Mouse (Mus musculus): Measurements from ENCODE around the gene En2. TPM values are rescaled to one million over a fixed set of nuclear protein-coding genes. Genes with fewer than 3 reads are reported as not detected.

The En2 gene
- polyA plus RNA-seq, 1 experiment, result not detected

GRCm38 (mm10) chr5:28124321-28125230 is 40.9 kb upstream of the En2 start:
- H3K4me3 ChIP-seq (ENCODE audit: insufficient read depth, low read depth, low read length), result no peak overlapping the region
- TF ChIP-seq POLR2A (IDR thresholded peaks at IDR 0.05; ENCODE audit: insufficient read depth, low read depth, low read length), result no peak

DNA sequence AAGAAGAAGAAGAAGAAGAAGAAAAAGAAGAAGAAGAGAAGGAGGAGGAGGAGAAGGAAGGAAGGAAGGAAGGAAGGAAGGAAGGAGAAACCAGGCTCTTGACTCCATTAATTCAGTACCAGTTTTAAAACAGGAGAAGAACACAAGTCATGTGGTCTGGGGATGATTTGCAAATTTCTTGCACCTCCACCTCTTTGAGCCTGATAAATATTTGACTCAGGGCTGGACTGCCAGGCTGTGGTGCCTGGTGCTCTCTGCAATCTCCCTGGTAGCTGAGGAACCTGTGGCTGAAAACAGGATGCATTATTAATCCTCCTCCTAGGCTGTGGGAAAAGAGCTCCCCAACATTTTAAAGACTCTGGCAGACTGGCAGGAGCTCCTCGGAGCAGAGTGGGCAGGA is 36.6 kb upstream of the En2 start:
- TF ChIP-seq CTCF (IDR thresholded peaks at IDR 0.05; ENCODE audit: insufficient read depth, low read depth, low read length) (no peak), POLR2A (IDR thresholded peaks at IDR 0.05; ENCODE audit: insufficient read depth, low read depth, low read length) (no peak)
- 23% methylated on average over 1 of the region's 1 CpGs for WGBS

More at GRCm38 (mm10) chr5:28124321-28125230, 40.9 kb upstream of the En2 start:
- Histone ChIP-seq H3K4me1 (ENCODE audit: control insufficient read depth, insufficient read depth, low read length) (no peaks in the 10 kb centered on the region), H3K27ac (ENCODE audit: insufficient read depth, low read depth, low read length) (no peak overlapping the region)
- 6% methylated on average over 28 of the region's 28 CpGs for WGBS

GRCm38 (mm10) chr5:28132231-28132630 is 33.3 kb upstream of the En2 start:
- 88% methylated on average over 5 of the region's 5 CpGs for WGBS
- no peak for TF ChIP-seq POLR2A (IDR thresholded peaks at IDR 0.05; ENCODE audit: insufficient read depth, low read depth, low read length)
- TF ChIP-seq CTCF (IDR thresholded peaks at IDR 0.05; ENCODE audit: insufficient read depth, low read depth, low read length), result no peak
- H3K4me3 ChIP-seq (ENCODE audit: insufficient read depth, low read depth, low read length), result no peak overlapping the region
- H3K27ac ChIP-seq (ENCODE audit: insufficient read depth, low read depth, low read length), result no peak overlapping the region
- no peaks in the 10 kb centered on the region for H3K4me1 ChIP-seq (ENCODE audit: control insufficient read depth, insufficient read depth, low read length)

More for the DNA sequence above, 36.6 kb upstream of the En2 start:
- Histone ChIP-seq H3K27ac (ENCODE audit: insufficient read depth, low read depth, low read length) (no peak overlapping the region), H3K4me1 (ENCODE audit: control insufficient read depth, insufficient read depth, low read length) (no peaks in the 10 kb centered on the region), H3K4me3 (ENCODE audit: insufficient read depth, low read depth, low read length) (no peak overlapping the region)

DNA sequence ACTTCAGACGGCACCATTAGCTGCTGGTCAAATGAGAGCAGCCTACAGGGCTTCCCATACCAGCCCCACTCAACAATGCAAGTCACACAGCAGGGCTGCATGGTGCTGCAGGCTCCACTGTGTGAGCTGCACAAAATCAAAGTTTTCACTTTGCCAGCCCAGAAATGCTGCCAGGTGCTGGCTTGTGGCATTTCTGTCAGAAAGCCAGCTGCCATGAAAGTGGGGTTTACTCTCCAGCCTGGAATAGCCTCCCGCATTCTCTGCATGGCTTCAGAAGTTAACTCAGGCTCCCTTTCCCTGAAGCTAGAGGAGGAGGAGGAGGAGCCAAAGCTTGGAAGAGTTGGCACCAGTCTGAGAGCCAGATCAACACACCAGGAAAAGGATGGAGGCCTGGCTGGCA is 29.1 kb upstream of the En2 start:
- TF ChIP-seq POLR2A (IDR thresholded peaks at IDR 0.05; ENCODE audit: insufficient read depth, low read depth, low read length), result no peak
- no peak for TF ChIP-seq CTCF (IDR thresholded peaks at IDR 0.05; ENCODE audit: insufficient read depth, low read depth, low read length)
- Histone ChIP-seq H3K4me1 (ENCODE audit: control insufficient read depth, insufficient read depth, low read length) (no peaks in the 10 kb centered on the region), H3K4me3 (ENCODE audit: insufficient read depth, low read depth, low read length) (no peak overlapping the region), H3K27ac (ENCODE audit: insufficient read depth, low read depth, low read length) (no peak overlapping the region)
- WGBS, result 36% methylated on average over 2 of the region's 2 CpGs

- no peak for TF ChIP-seq CTCF (IDR thresholded peaks at IDR 0.05; ENCODE audit: insufficient read depth, low read depth, low read length)
- no peak for TF ChIP-seq POLR2A (IDR thresholded peaks at IDR 0.05; ENCODE audit: insufficient read depth, low read depth, low read length)
- H3K27ac ChIP-seq (ENCODE audit: insufficient read depth, low read depth, low read length), result no peak overlapping the region
- no peaks in the 10 kb centered on the region for H3K4me1 ChIP-seq (ENCODE audit: control insufficient read depth, insufficient read depth, low read length)
- no peak overlapping the region for H3K4me3 ChIP-seq (ENCODE audit: insufficient read depth, low read depth, low read length)
Measured at GRCm38 (mm10) chr5:28144555-28144954, 20.9 kb upstream of the En2 start.

DNA sequence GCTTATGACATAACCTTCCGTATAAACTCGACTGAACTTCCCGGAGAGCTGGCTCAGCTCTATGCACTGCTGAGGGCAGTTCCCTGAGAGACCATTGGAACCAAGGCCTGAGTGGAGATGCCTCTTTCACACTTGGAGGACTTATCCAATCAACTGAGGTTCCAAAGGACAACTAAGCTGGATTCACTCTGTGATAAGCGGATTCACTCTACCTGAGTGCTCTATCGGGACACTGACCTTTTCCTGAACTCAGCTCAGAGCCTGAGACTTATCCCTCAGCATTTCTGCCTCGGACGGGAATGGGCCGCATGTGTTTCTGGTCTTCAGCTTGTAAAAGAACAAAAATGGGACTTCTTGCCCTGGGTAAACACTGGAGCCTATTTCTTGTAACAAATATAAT is 19.5 kb upstream of the En2 start:
- H3K4me3 ChIP-seq (ENCODE audit: insufficient read depth, low read depth, low read length), result no peak overlapping the region

GRCm38 (mm10) chr5:28148473-28148872 is 17.0 kb upstream of the En2 start:
- TF ChIP-seq CTCF (IDR thresholded peaks at IDR 0.05; ENCODE audit: insufficient read depth, low read depth, low read length), result no peak
- no peak for TF ChIP-seq POLR2A (IDR thresholded peaks at IDR 0.05; ENCODE audit: insufficient read depth, low read depth, low read length)
- no peak overlapping the region for H3K27ac ChIP-seq (ENCODE audit: insufficient read depth, low read depth, low read length)
- 51% methylated on average over 3 of the region's 3 CpGs for WGBS
- H3K4me1 ChIP-seq (ENCODE audit: control insufficient read depth, insufficient read depth, low read length), result no peaks in the 10 kb centered on the region
- no peak overlapping the region for H3K4me3 ChIP-seq (ENCODE audit: insufficient read depth, low read depth, low read length)

More for the DNA sequence above, 19.5 kb upstream of the En2 start:
- no peaks in the 10 kb centered on the region for H3K4me1 ChIP-seq (ENCODE audit: control insufficient read depth, insufficient read depth, low read length)
- TF ChIP-seq POLR2A (IDR thresholded peaks at IDR 0.05; ENCODE audit: insufficient read depth, low read depth, low read length) (no peak), CTCF (IDR thresholded peaks at IDR 0.05; ENCODE audit: insufficient read depth, low read depth, low read length) (no peak)
- H3K27ac ChIP-seq (ENCODE audit: insufficient read depth, low read depth, low read length), result no peak overlapping the region
- WGBS, result 86% methylated on average over 8 of the region's 8 CpGs

DNA sequence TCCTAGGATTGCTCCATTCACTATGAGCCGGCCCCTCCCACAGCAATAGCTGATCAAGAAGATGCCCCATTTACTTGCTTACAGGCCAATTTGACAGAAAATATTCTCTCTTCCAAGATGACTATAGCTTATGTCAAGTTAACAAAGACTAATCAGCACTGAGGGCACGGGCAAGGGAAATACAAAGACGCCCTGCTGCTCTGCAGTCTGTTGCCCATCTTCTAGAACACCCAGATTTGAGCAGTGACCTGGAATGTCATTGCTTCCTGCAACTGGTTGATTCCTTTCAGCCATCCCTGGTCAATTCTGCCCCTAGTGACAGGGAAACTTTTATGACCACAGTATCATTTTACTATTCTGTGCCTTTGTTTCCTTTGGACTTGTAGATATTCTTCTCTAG is 16.1 kb upstream of the En2 start:
- WGBS, result 81% methylated on average over 3 of the region's 3 CpGs
- TF ChIP-seq POLR2A (IDR thresholded peaks at IDR 0.05; ENCODE audit: insufficient read depth, low read depth, low read length) (no peak), CTCF (IDR thresholded peaks at IDR 0.05; ENCODE audit: insufficient read depth, low read depth, low read length) (no peak)
- H3K27ac ChIP-seq (ENCODE audit: insufficient read depth, low read depth, low read length), result no peak overlapping the region
- no peaks in the 10 kb centered on the region for H3K4me1 ChIP-seq (ENCODE audit: control insufficient read depth, insufficient read depth, low read length)
- no peak overlapping the region for H3K4me3 ChIP-seq (ENCODE audit: insufficient read depth, low read depth, low read length)

- H3K4me1 ChIP-seq (ENCODE audit: control insufficient read depth, insufficient read depth, low read length), result no peaks in the 10 kb centered on the region; the same call in none of the 2 replicates
- no peak for TF ChIP-seq CTCF (IDR thresholded peaks at IDR 0.05; ENCODE audit: insufficient read depth, low read depth, low read length)
- no peak for TF ChIP-seq POLR2A (IDR thresholded peaks at IDR 0.05; ENCODE audit: insufficient read depth, low read depth, low read length)
- no peak overlapping the region for H3K27ac ChIP-seq (ENCODE audit: insufficient read depth, low read depth, low read length)
- H3K4me3 ChIP-seq (ENCODE audit: insufficient read depth, low read depth, low read length), result no peak overlapping the region
- 17% methylated on average over 9 of the region's 9 CpGs for WGBS
Measured at GRCm38 (mm10) chr5:28157044-28157730, 8.3 kb upstream of the En2 start.

All from olfactory bulb, adult 2 months (tissue).